Mouse (Mus musculus): Measurements from ENCODE around the gene Adam26a. TPM values are rescaled to one million over a fixed set of nuclear protein-coding genes. Genes with fewer than 3 reads are reported as not detected.
"Not testable (repeated sequence)": the region's sequence is repeated elsewhere in the genome, so short reads cannot be mapped to it uniquely, and the experiment has no call there.

The Adam26a gene
- not detected in 2 replicates for polyA plus RNA-seq (2016; fragmentation: Nextera tagmentation; extraction: Ambion mirVana)

DNA sequence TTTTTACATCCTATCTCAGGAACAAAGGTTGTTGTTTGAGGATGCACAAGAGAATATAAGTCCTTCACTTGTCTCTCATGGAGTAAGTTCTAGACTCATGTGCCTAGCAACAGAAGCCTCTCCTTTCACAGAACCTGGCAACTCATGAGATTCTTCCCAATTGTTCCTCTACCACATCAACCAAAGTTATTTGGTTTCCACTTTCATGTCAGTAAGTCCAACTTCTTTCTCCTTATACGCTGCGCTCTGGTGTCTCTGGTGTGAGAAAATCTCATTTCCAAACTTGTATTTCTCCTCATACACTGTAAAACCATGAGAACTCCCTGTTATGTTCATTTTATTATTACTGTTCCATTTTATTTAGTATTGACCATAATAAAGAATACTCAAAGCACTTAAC is at the start of gene Adam26a:
Gene Adam26a (minus strand): TSS at position 101 of the 400 bp plus-strand sequence.
- H3K4me1 ChIP-seq; H3K27me3 ChIP-seq; H3K27ac ChIP-seq; H3K9ac ChIP-seq; ATAC-seq (ENCODE audit: low FRiP score); H3K4me3 ChIP-seq (replicated peaks); H3K36me3 ChIP-seq (replicated peaks); H3K4me2 ChIP-seq; H3K9me3 ChIP-seq: not testable (repeated sequence)
- 91% methylated on average over 2 of the region's 2 CpGs for WGBS

DNA sequence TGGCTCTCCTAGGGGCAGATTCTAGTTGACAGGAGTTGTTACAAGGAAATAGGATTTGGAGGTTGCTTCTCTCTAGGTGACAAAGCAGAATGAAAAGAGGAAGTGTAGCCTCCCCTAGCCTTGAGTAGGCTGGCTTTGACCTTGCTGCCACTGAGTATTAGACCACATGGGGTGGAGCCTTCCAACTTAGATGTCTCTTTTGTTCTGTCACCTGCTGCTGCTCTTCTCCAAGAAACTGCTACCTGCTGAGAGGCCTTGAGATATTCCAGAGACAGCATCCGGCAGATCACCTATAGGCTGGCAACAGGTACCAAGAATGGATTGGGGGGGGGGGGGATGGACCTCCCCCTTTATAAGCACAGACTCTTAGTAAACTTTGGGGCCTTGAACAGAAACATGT is 39.5 kb upstream of the Adam26a start:
- no peak for ATAC-seq (ENCODE audit: low FRiP score)
- no peak overlapping the region for H3K9ac ChIP-seq
- no peaks in the 10 kb centered on the region for H3K4me1 ChIP-seq
- H3K36me3 ChIP-seq (replicated peaks) = no peaks in the 10 kb centered on the region
- no peak overlapping the region for H3K27ac ChIP-seq
- whole genome bisulfite sequencing = 94% methylated on average over 1 of the region's 1 CpGs
- H3K4me2 ChIP-seq = no peak overlapping the region
- no peak overlapping the region for H3K4me3 ChIP-seq (replicated peaks)
- H3K27me3 ChIP-seq = no peaks in the 10 kb centered on the region
- H3K9me3 ChIP-seq = no peaks in the 10 kb centered on the region

DNA sequence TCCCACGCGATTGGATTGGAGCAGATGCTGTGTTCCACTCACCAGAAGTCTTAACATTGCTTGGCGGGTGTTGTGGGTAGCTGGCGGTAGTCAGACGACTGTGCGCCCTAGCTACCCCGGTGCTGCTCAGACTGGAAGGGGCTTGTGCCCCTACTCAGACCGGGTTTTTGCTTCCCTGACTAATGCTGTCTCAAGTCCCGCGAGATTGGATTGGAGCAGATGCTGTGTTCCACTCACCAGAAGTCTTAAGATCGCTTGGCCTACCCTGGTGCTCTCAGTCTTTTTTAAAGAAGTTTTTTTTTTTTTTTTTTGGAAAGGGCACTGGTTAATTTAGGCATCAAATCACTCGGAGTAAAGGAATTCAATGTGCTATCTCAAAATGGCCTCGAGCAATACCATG is 27.1 kb upstream of the Adam26a start:
- not testable (repeated sequence) for ATAC-seq (ENCODE audit: low FRiP score); H3K27me3 ChIP-seq; H3K9ac ChIP-seq; H3K27ac ChIP-seq; H3K4me2 ChIP-seq; H3K4me3 ChIP-seq (replicated peaks); H3K4me1 ChIP-seq; H3K9me3 ChIP-seq; H3K36me3 ChIP-seq (replicated peaks)
- 86% methylated on average over 13 of the region's 13 CpGs for WGBS

DNA sequence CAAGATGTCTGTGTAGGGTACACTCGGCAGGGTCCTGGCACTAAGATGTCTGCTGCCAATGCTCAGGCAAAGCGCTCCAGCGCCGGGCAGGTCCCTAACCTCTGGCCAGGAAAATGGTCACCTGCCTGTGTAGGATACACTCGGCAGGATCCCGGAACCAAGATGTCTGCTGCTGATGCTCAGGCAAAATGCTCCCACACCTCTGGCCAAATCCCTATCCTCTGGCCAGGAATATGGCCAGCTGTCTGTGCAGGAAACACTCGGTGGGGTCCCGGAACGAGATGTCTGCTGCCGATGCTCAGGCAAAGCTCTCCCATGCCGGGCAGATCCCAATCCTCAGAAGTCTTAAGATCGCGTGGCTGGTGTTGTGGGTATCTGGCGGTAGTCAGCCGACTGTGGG is 26.7 kb upstream of the Adam26a start:
- H3K4me1 ChIP-seq; H3K9ac ChIP-seq; H3K4me3 ChIP-seq (replicated peaks); H3K9me3 ChIP-seq; H3K36me3 ChIP-seq (replicated peaks); H3K4me2 ChIP-seq; H3K27ac ChIP-seq; ATAC-seq (ENCODE audit: low FRiP score); H3K27me3 ChIP-seq: not testable (repeated sequence)
- 94% methylated on average over 15 of the region's 15 CpGs for WGBS

DNA sequence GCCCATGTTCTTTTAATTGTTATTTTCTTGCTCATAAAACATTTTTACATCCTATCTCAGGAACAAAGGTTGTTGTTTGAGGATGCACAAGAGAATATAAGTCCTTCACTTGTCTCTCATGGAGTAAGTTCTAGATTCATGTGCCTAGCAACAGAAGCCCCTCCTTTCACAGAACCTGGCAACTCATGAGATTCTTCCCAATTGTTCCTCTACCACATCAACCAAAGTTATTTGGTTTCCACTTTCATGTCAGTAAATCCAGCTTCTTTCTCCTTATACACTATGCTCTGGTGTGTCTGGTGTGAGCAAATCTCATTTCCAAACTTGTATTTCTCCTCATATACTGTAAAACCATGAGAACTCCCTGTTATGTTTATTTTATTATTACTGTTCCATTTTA is 48.5 kb downstream of the Adam26a start, which contains the start of gene Adam26b:
Gene Adam26b (minus strand): TSS at position 101 of the 400 bp plus-strand sequence.
- H3K4me3 ChIP-seq (replicated peaks); H3K9me3 ChIP-seq; H3K36me3 ChIP-seq (replicated peaks); H3K4me1 ChIP-seq; H3K4me2 ChIP-seq; ATAC-seq (ENCODE audit: low FRiP score); H3K9ac ChIP-seq; H3K27ac ChIP-seq; H3K27me3 ChIP-seq: not testable (repeated sequence)

Other genes with a start within 250 kb of the Adam26a start
- not detected in 2 replicates for gene Adam26b, start 48.6 kb downstream of the Adam26a start, polyA plus RNA-seq (2016; fragmentation: Nextera tagmentation; extraction: Ambion mirVana)
- gene Gm5346, start 50.6 kb upstream of the Adam26a start, polyA plus RNA-seq (2016; fragmentation: Nextera tagmentation; extraction: Ambion mirVana) = not detected in 2 replicates
- not detected in 2 replicates for gene Adam34, start 133.3 kb upstream of the Adam26a start, polyA plus RNA-seq (2016; fragmentation: Nextera tagmentation; extraction: Ambion mirVana)